Mouse (Mus musculus) ES-Bruce4 (cell line): ENCODE results near the gene Tmeff1.

Experiments
- CTCF ChIP-seq: IDR thresholded peaks from one replicate; pipeline ENCODE4 v1.8.1; 2011; ENCODE audit warnings: low read depth, low read length
- EP300 ChIP-seq: IDR thresholded peaks from 2 replicates; pipeline ENCODE4 v1.6.1; 2011; ENCODE audit warnings: low read depth, low read length; ENCODE audit not compliant: insufficient read depth

- no peak for TF ChIP-seq EP300
- TF ChIP-seq CTCF: no peak
Measured at GRCm38 (mm10) chr4:48638132-48638531, 53.2 kb downstream of the Tmeff1 start.
